Mouse (Mus musculus) heart, postnatal 0 days (tissue): ENCODE measurements around the gene Fbxl7. TPM values are rescaled to one million over a fixed set of nuclear protein-coding genes. Genes with fewer than 3 reads are reported as not detected.
A peak's percentile ranks its signal among the peaks of the same experiment; 100 is the strongest.

Experiments
- ATAC-seq: fragments of 200-750 bp; cut with Nextera tagmentation; 2 replicates; pipeline ENCODE4 v1.8.0; 2017; ENCODE audit warnings: low read depth, moderate number of reproducible peaks, moderate library complexity; ENCODE audit not compliant: insufficient read depth
- DNase-seq: peaks from one replicate; pipeline ENCODE4 v3.0.0-alpha.2; 2016; ENCODE audit warnings: low spot score
- H3K27ac ChIP-seq: fragments of 300-500 bp; sonication (generic); 2 replicates; pipeline ENCODE4 v1.5.1; 2014; ENCODE audit warnings: low read depth, mild to moderate bottlenecking
- H3K27me3 ChIP-seq: fragments of 300-500 bp; sonication (generic); 2 replicates; pipeline ENCODE4 v1.6.1; 2014; ENCODE audit warnings: low read length, mixed read lengths; ENCODE audit not compliant: control insufficient read depth, insufficient read depth
- H3K36me3 ChIP-seq: fragments of 300-500 bp; sonication (generic); replicated peaks from 2 replicates; pipeline ENCODE4 v1.6.1; 2014; ENCODE audit warnings: low read length, mixed read lengths; ENCODE audit not compliant: control insufficient read depth, insufficient read depth
- H3K4me1 ChIP-seq: fragments of 300-500 bp; sonication (generic); 2 replicates; pipeline ENCODE4 v1.6.1; 2014; ENCODE audit warnings: antibody characterized with exemption; ENCODE audit not compliant: control insufficient read depth, insufficient read depth
- H3K4me2 ChIP-seq: fragments of 300-500 bp; sonication (generic); 2 replicates; pipeline ENCODE4 v1.6.1; 2014; ENCODE audit warnings: low read depth, mild to moderate bottlenecking, low read length, moderate library complexity
- H3K4me3 ChIP-seq: fragments of 300-500 bp; sonication (generic); 2 replicates; pipeline ENCODE4 v1.5.1; 2014; ENCODE audit warnings: low read depth, low read length
- H3K9ac ChIP-seq: fragments of 300-500 bp; sonication (generic); replicated peaks from 2 replicates; pipeline ENCODE4 v1.6.1; 2014; ENCODE audit warnings: low read depth, low read length, mixed read lengths
- H3K9me3 ChIP-seq: fragments of 300-500 bp; sonication (generic); replicated peaks from 2 replicates; pipeline ENCODE4 v1.6.1; 2016; ENCODE audit warnings: low read length; ENCODE audit not compliant: control insufficient read depth
- CTCF ChIP-seq: IDR thresholded peaks from 2 replicates; pipeline ENCODE4 v1.5.1; 2016; ENCODE audit warnings: antibody characterized with exemption, control low read depth, low read depth
- EP300 ChIP-seq: IDR thresholded peaks from 2 replicates; pipeline ENCODE4 v1.6.1; 2016; ENCODE audit warnings: antibody characterized with exemption, low read depth
- WGBS: fragments of 180-500 bp; shearing (Covaris S2); extraction: QIAGEN DNeasy Blood & Tissue Kit; methylation state at CpG from one replicate; pipeline ENCODE4 v1.1.7; 2014; 5-methylcytosine and 5-hydroxymethylcytosine counted together
- polyA plus RNA-seq: library from polyadenylated mRNA; unstranded; fragments of >200 nt; fragmentation: Nextera tagmentation; extraction: Ambion mirVana; gene quantifications from 2 replicates; pipeline ENCODE4 v1.2.1, GENCODE M21; 2015
- total RNA-seq: library from RNA; depleted of rRNA; stranded (reverse); fragments of >200 nt; gene quantifications from 2 replicates; pipeline ENCODE4 v1.2.3, GENCODE M21; 2014; ENCODE audit warnings: low replicate concordance

Fbxl7 gene
- total and polyA plus RNA-seq, 2 experiments from 2014 or later, result 3.1 to 7.4 TPM

DNA sequence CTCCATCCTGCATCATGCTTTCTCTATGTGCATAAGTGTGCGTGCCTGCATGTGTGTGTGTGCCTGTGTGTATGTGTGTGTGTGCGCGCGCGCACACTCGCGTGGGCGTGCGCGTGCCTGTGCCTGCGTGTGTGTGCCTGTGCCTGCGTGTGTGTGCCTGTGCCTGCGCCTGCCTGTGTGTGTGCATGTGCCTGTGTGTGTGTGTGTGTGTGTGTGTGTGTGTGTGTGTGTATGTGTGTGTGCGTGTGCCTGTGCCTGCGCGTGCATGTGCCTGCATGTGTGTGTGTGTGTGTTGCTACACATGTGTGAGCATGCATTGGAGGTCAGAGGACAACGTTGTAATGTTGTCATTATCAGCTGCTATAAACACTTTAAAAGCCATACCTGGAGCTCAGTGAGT is 272.1 kb downstream of the Fbxl7 start:
- Histone ChIP-seq H3K4me2 (no peak overlapping the region), H3K4me3 (no peak overlapping the region), H3K36me3 (no peaks in the 10 kb centered on the region), H3K27me3 (no peaks in the 10 kb centered on the region), H3K9me3 (no peaks in the 10 kb centered on the region), H3K9ac (no peak overlapping the region), H3K4me1 (no peaks in the 10 kb centered on the region), H3K27ac (no peak overlapping the region)
- DNase-seq (no peak), ATAC-seq (no peak)
- no peak for TF ChIP-seq EP300
- 93% methylated on average over 17 of the region's 17 CpGs for WGBS

DNA sequence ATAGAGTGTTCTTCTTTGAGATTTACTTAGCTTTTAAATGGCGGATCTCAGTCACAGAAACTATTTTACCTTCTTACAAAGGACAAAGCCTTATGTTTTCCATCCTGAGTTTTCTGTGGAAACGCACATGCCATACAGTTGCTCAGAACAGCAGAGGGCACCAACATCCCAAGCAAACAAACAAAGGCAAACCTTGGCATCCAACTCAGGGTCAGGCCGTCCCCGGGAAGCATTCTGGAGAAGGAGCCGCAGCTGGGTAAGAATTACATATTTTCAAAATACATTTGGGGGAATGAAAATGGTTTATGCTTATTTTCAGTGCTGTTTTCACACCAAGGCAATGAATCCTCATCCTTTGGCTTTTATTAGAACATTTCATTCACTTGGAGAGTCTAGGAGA is 275.1 kb downstream of the Fbxl7 start:
- ATAC-seq, result no peak
- no peak for TF ChIP-seq EP300
- peak; percentile 84 for TF ChIP-seq CTCF

DNA sequence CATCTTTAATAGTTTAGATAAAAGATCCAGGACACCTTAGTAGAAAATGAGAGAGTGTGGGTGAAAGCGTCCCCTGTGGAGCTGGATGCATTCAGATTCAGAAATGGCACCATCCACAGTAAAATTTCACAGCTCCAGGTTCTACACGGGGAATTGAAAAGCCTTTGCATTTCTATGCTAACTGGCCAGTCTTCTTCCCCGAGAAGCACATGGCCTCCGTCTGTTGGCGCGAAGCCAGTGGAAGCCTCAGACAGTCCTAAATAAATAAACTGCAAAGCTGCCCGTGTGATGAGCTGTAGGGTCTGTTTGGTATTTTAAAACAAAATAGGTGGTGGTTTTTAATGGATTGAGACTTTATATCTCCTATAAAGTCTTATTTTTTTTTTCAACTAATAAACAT is 276.2 kb downstream of the Fbxl7 start:
- Histone ChIP-seq H3K4me1 (no peaks in the 10 kb centered on the region), H3K27me3 (no peaks in the 10 kb centered on the region), H3K4me2 (no peak overlapping the region), H3K36me3 (no peaks in the 10 kb centered on the region), H3K9ac (no peak overlapping the region), H3K9me3 (no peaks in the 10 kb centered on the region), H3K4me3 (no peak overlapping the region), H3K27ac (no peak overlapping the region)
- DNase-seq (peak; percentile 10), ATAC-seq (no peak)
- TF ChIP-seq EP300 (no peak), CTCF (no peak)
- 35% methylated on average over 7 of the region's 7 CpGs for WGBS

More for the DNA sequence above, 275.1 kb downstream of the Fbxl7 start:
- Histone ChIP-seq H3K9me3 (no peaks in the 10 kb centered on the region), H3K27me3 (no peaks in the 10 kb centered on the region), H3K4me2 (no peak overlapping the region), H3K27ac (no peak overlapping the region), H3K9ac (no peak overlapping the region), H3K4me1 (no peaks in the 10 kb centered on the region), H3K4me3 (no peak overlapping the region), H3K36me3 (no peaks in the 10 kb centered on the region)
- peak; percentile 73 for DNase-seq
- 24% methylated on average over 5 of the region's 5 CpGs for WGBS

DNA sequence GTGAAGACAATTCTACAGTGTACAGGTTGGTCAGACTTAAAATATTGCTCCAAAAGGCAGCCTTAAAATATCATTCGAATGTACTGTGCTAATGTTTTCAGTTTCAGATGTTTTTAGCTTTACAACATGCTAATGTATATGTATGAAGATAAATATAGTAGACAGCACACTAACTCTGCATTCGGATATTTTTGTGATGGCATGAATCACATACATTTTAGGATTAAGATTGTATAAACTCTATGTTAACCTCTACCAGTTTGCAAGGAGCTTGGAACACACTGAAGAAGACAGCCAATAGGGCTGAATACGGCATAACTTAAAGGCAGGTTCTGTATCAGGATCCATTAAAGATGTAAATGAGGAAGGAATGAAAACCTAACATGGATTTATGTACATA is 299.1 kb downstream of the Fbxl7 start:
- H3K4me1 ChIP-seq, result peaks cover 2% of the 10 kb centered on the region; the same call in 1 of the 2 replicates
- no peak overlapping the region for H3K9ac ChIP-seq
- no peaks in the 10 kb centered on the region for H3K36me3 ChIP-seq
- ATAC-seq (no peak), DNase-seq (no peak)
- no peaks in the 10 kb centered on the region for H3K9me3 ChIP-seq
- no peak overlapping the region for H3K4me3 ChIP-seq
- no peak for TF ChIP-seq EP300
- TF ChIP-seq CTCF, result no peak
- WGBS, result 81% methylated on average over 3 of the region's 3 CpGs
- H3K27ac ChIP-seq, result no peak overlapping the region
- no peaks in the 10 kb centered on the region for H3K27me3 ChIP-seq
- no peak overlapping the region for H3K4me2 ChIP-seq

DNA sequence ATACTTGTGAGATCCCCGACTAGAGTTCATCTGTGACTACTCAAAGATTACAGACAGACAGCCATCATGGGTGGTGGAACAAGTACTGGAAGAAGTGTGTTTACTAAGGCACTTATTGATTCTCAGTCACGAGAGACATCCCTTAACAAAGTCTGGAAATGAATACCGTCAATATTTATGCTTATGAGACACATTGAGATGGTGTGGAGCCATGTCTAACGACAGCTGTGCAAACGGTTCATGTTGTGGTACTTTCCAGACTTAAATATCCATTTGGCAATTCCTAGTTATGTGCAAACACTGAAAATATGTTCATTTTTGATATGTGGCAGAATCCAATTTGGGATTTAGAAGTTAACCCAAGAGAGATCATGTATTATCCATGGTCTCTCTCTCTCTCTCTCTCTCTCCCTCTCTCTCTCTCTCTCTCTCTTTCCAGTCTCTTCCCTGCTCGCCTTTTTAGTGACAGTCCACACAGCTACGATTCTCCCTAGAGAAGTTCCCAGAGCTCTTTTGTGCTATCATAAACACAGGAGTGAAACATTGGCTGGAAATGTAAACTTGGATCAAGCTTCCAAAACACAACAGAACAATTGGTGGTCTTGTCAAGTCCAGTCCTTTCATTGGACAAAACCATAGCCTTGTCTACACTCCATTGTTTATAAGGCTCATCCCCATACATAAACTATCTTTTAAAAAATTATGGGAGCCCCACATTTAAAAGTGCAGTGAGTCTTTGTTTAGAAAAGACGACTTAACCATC is 315.3 kb downstream of the Fbxl7 start:
- Histone ChIP-seq H3K36me3 (no peaks in the 10 kb centered on the region), H3K4me1 (no peaks in the 10 kb centered on the region), H3K27ac (no peak overlapping the region), H3K9ac (no peak overlapping the region), H3K4me3 (no peak overlapping the region), H3K9me3 (no peaks in the 10 kb centered on the region), H3K27me3 (no peaks in the 10 kb centered on the region), H3K4me2 (no peak overlapping the region)
- TF ChIP-seq EP300, result no peak
- TF ChIP-seq CTCF, result no peak
- DNase-seq (no peak), ATAC-seq (no peak)
- WGBS, result 76% methylated on average over 8 of the region's 8 CpGs

DNA sequence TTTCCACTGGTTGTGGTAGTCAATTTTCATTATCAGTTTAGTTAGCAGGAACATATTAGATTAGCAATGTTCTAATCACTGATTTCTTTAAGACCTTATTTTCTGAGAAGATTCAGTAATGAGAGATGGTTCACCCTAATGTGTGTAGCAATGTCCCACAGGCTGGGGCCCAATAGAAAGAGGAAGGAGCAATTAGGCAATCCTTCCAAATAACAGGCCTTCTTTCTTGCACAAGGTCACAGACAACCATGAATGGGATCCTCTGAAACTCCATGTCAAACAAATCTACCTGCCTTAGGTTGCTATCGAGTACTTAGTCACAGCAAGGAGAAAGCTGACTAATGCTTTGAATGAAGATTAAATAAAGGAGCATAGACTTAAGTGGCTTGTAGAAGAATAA is 316.9 kb downstream of the Fbxl7 start:
- no peaks in the 10 kb centered on the region for H3K27me3 ChIP-seq
- 74% methylated on average over 1 of the region's 1 CpGs for WGBS
- H3K9ac ChIP-seq, result no peak overlapping the region
- H3K4me3 ChIP-seq, result no peak overlapping the region
- H3K27ac ChIP-seq, result no peak overlapping the region
- no peak for DNase-seq
- no peaks in the 10 kb centered on the region for H3K9me3 ChIP-seq
- ATAC-seq, result no peak
- H3K4me2 ChIP-seq, result no peak overlapping the region
- no peaks in the 10 kb centered on the region for H3K36me3 ChIP-seq
- TF ChIP-seq EP300 (no peak), CTCF (no peak)
- H3K4me1 ChIP-seq, result no peaks in the 10 kb centered on the region
